Mouse (Mus musculus) MEL (cell line): ENCODE results near the gene Tapbpl.

Source experiments
- CHD1 ChIP-seq: IDR thresholded peaks from 2 replicates; pipeline ENCODE4 v1.6.1; 2012; ENCODE audit warnings: low read depth, mild to moderate bottlenecking, inconsistent platforms, low read length, improper control_type of control experiment
- CHD2 ChIP-seq: IDR thresholded peaks from 2 replicates; pipeline ENCODE4 v1.6.1; 2011; ENCODE audit warnings: low read length, improper control_type of control experiment
- CTCF ChIP-seq, 3 experiments: IDR thresholded peaks in 2 of 3; conservative IDR thresholded peaks in 1 of 3; 2 replicates each; pipeline ENCODE4 v1.5.1; 2011 to 2012; ENCODE audit warnings: low read length in 3 of 3, low read depth in 2 of 3, mild to moderate bottlenecking in 2 of 3, improper control_type of control experiment in 1 of 3, inconsistent platforms in 1 of 3, mixed read lengths in 1 of 3, moderate library complexity in 1 of 3; ENCODE audit not compliant: control insufficient read depth in 1 of 3, insufficient read depth in 1 of 3, poor library complexity in 1 of 3, severe bottlenecking in 1 of 3
- E2F4 ChIP-seq: IDR thresholded peaks from 2 replicates; pipeline ENCODE4 v1.6.1; 2011; ENCODE audit warnings: low read depth, low read length, improper control_type of control experiment, borderline replicate concordance
- EP300 ChIP-seq, 2 experiments: IDR thresholded peaks; 2 replicates each; pipeline ENCODE4 v1.6.1; 2011; ENCODE audit warnings: improper control_type of control experiment in 2 of 2, low read length in 2 of 2, low read depth in 1 of 2, mild to moderate bottlenecking in 1 of 2
- GABPA ChIP-seq: IDR thresholded peaks from 2 replicates; pipeline ENCODE4 v1.6.1; 2012; ENCODE audit warnings: low read depth, mild to moderate bottlenecking, inconsistent platforms, low read length, improper control_type of control experiment, moderate library complexity
- JUND ChIP-seq: IDR thresholded peaks from 2 replicates; pipeline ENCODE4 v1.6.1; 2011; ENCODE audit warnings: low read depth, mild to moderate bottlenecking, improper control_type of control experiment, low read length
- MAX ChIP-seq: IDR thresholded peaks from 2 replicates; pipeline ENCODE4 v1.6.1; 2011; ENCODE audit warnings: low read length, improper control_type of control experiment
- MAZ ChIP-seq: IDR thresholded peaks from 2 replicates; pipeline ENCODE4 v1.6.1; 2012; ENCODE audit warnings: low read depth, mild to moderate bottlenecking, inconsistent platforms, low read length, improper control_type of control experiment
- MYC ChIP-seq: IDR thresholded peaks from 2 replicates; pipeline ENCODE4 v1.6.1; 2011; ENCODE audit warnings: low read depth, mild to moderate bottlenecking, low read length, improper control_type of control experiment, moderate library complexity
- POLR2A ChIP-seq, 2 experiments: IDR thresholded peaks; 2 replicates each; pipeline ENCODE4 v1.6.1; 2011 to 2012; ENCODE audit warnings: low read length in 2 of 2, mild to moderate bottlenecking in 2 of 2, control low read depth in 1 of 2, improper control_type of control experiment in 1 of 2, low read depth in 1 of 2, moderate library complexity in 1 of 2; ENCODE audit not compliant: control insufficient read depth in 1 of 2, insufficient read depth in 1 of 2, poor library complexity in 1 of 2
- POLR2AphosphoS2 ChIP-seq: IDR thresholded peaks from 2 replicates; pipeline ENCODE4 v1.6.1; 2011; ENCODE audit warnings: low read length, improper control_type of control experiment
- ZNF384 ChIP-seq: IDR thresholded peaks from 2 replicates; pipeline ENCODE4 v1.6.1; 2012; ENCODE audit warnings: low read depth, mild to moderate bottlenecking, inconsistent platforms, low read length, improper control_type of control experiment

GRCm38 (mm10) chr6:125236341-125236740, 4.7 kb upstream of the Tapbpl start:
- TF ChIP-seq POLR2A (IDR thresholded peaks at IDR 0.05; ENCODE audit: control insufficient read depth in 1 of 2, insufficient read depth in 1 of 2, low read depth in 1 of 2, low read length in 2 of 2, poor library complexity in 1 of 2) = no peak
- no peak for TF ChIP-seq JUND
- no peak for TF ChIP-seq POLR2AphosphoS2
- no peak for TF ChIP-seq GABPA
- TF ChIP-seq CTCF (IDR thresholded peaks at IDR 0.05 in 2 of 3, conservative IDR thresholded peaks at IDR 0.05 in 1 of 3; ENCODE audit: control insufficient read depth in 1 of 3, insufficient read depth in 1 of 3, low read depth in 2 of 3, low read length in 3 of 3, poor library complexity in 1 of 3, severe bottlenecking in 1 of 3) = no peak
- TF ChIP-seq MAZ = no peak
- no peak for TF ChIP-seq MAX
- no peak for TF ChIP-seq MYC
- no peak for TF ChIP-seq E2F4
- no peak for TF ChIP-seq CHD2
- TF ChIP-seq CHD1 = no peak
- TF ChIP-seq EP300 (IDR thresholded peaks at IDR 0.05; ENCODE audit: low read depth in 1 of 2, low read length in 2 of 2) = no peak
- no peak for TF ChIP-seq ZNF384
